Mouse (Mus musculus): Measurements from ENCODE around the gene Mfsd12.

GRCm38 (mm10) chr10:81335393-81336340 lies 21.6 kb upstream of the Mfsd12 start:
- TF ChIP-seq CTCF (IDR thresholded peaks at IDR 0.05; ENCODE audit: low read depth) (no peak), EP300 (IDR thresholded peaks at IDR 0.05; ENCODE audit: low read depth) (no peak)

Data from heart, postnatal 0 days (tissue).